Mouse (Mus musculus): ENCODE results near the gene H2al2c. TPM values are rescaled to one million over a fixed set of nuclear protein-coding genes. Genes with fewer than 3 reads are reported as not detected.
"Not testable (repeated sequence)": the region's sequence is repeated elsewhere in the genome, so short reads cannot be mapped to it uniquely, and the experiment has no call there.

H2al2c gene
- total RNA-seq (2021) = not detected

DNA sequence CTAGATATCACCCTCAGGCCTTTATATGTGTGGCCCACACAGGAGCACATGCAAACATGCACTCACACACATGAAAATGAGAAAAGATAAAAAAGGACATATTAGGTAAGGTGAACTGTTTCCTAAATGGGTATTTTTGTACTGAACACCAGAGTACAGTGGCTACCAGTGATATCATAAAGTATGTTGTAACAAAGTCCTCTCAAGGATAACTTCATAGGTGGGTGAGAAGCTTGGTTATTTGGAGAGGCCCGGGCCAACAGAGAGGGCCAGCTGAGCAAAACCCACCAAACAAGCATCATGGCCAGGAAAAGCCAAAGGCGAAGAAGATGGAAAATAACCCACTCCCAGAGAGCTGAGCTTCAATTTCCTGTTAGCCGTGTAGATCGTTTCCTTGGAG is at the start of gene H2al2c:
Gene H2al2c, plus strand, starts transcription at position 301 of the 400 bp plus-strand sequence.
- not testable (repeated sequence) for DNase-seq

Other genes starting within 250 kb of the H2al2c start
- not detected for gene Sry, start 64.6 kb downstream of the H2al2c start, total RNA-seq (2021)
- gene H2al2b, start 121.6 kb downstream of the H2al2c start, total RNA-seq (2021) = not detected
- gene Gm4064, start 197.1 kb downstream of the H2al2c start, total RNA-seq (2021) = not detected
- gene Rbmy, start 231.6 kb downstream of the H2al2c start, total RNA-seq (2021) = not detected
- gene Gm10256, start 231.6 kb downstream of the H2al2c start, total RNA-seq (2021) = not detected